Mouse (Mus musculus) ES-E14 (cell line): ENCODE data around the gene Lrguk. TPM values are rescaled to one million over a fixed set of nuclear protein-coding genes. Genes with fewer than 3 reads are reported as not detected.

Experiments
- DNase-seq: peaks from one replicate; pipeline ENCODE4 v3.0.0-alpha.2; 2013; ENCODE audit warnings: low read depth, low spot score
- H3K27ac ChIP-seq: 2 replicates; pipeline ENCODE4 v1.5.1; 2012; ENCODE audit warnings: low read depth, mild to moderate bottlenecking, low read length, moderate library complexity, mixed read lengths; ENCODE audit not compliant: poor library complexity, insufficient read depth, severe bottlenecking
- H3K36me3 ChIP-seq: 2 replicates; pipeline ENCODE4 v1.6.1; 2012; ENCODE audit warnings: mild to moderate bottlenecking, low read length, moderate library complexity, mixed read lengths; ENCODE audit not compliant: control insufficient read depth, poor library complexity, insufficient read depth, severe bottlenecking
- H3K4me1 ChIP-seq, 2 experiments: fragments of 150-350 bp in 1 of 2; sonication (generic) in 1 of 2; 2 replicates each; pipeline ENCODE4 v1.6.1; 2012; ENCODE audit warnings: low read length in 2 of 2, mild to moderate bottlenecking in 1 of 2, mixed read lengths in 1 of 2; ENCODE audit not compliant: control insufficient read depth in 2 of 2, insufficient read depth in 2 of 2, poor library complexity in 1 of 2
- H3K4me3 ChIP-seq, 2 experiments: fragments of 150-350 bp in 1 of 2; sonication (generic) in 1 of 2; 2 replicates each; pipeline ENCODE4 v1.5.1; 2012; ENCODE audit warnings: low read length in 2 of 2, low read depth in 1 of 2, mild to moderate bottlenecking in 1 of 2, mixed read lengths in 1 of 2; ENCODE audit not compliant: insufficient read depth in 1 of 2, poor library complexity in 1 of 2, severe bottlenecking in 1 of 2
- H3K9ac ChIP-seq: 2 replicates; pipeline ENCODE4 v1.6.1; 2012; ENCODE audit warnings: low read depth, mild to moderate bottlenecking, low read length, mixed read lengths; ENCODE audit not compliant: poor library complexity, insufficient read depth, severe bottlenecking
- H3K9me3 ChIP-seq: fragments of 150-350 bp; sonication (generic); 2 replicates; pipeline ENCODE4 v1.6.1; 2012; ENCODE audit warnings: low read depth, mild to moderate bottlenecking, low read length; ENCODE audit not compliant: control insufficient read depth, insufficient read depth
- CHD2 ChIP-seq: IDR thresholded peaks from 2 replicates; pipeline ENCODE4 v1.6.1; 2014; ENCODE audit warnings: mild to moderate bottlenecking, low read depth, low read length, inconsistent platforms
- HCFC1 ChIP-seq: IDR thresholded peaks from 2 replicates; pipeline ENCODE4 v1.6.1; 2012; ENCODE audit warnings: low read length, inconsistent platforms, borderline replicate concordance; ENCODE audit not compliant: insufficient read depth
- MAFK ChIP-seq: IDR thresholded peaks from 2 replicates; pipeline ENCODE4 v1.6.1; 2014; ENCODE audit warnings: mild to moderate bottlenecking, low read depth, low read length, inconsistent platforms; ENCODE audit not compliant: insufficient read depth
- ZC3H11A ChIP-seq: IDR thresholded peaks from 2 replicates; pipeline ENCODE4 v1.6.1; 2012; ENCODE audit warnings: low read depth, mild to moderate bottlenecking, inconsistent platforms, low read length, borderline replicate concordance
- ZNF384 ChIP-seq: IDR thresholded peaks from 2 replicates; pipeline ENCODE4 v1.6.1; 2012; ENCODE audit warnings: low read depth, low read length, inconsistent platforms
- in situ Hi-C, 2 experiments: fragments of 600-800 bp; cut with MboI; formaldehyde crosslinking; loops; one replicate each; pipeline ENCODE4 v1.15.1; 2025; ENCODE audit warnings: low sequenced_read_pairs in 2 of 2, inconsistent platforms in 1 of 2; ENCODE audit not compliant: unreplicated experiment in 2 of 2
- total RNA-seq: library from RNA; depleted of rRNA; stranded (reverse); fragments of 300-350 nt; gene quantifications from 2 replicates; pipeline ENCODE4 v1.2.3, GENCODE M21; 2012

The Lrguk gene
- total RNA-seq, 1 experiment: 2.0 TPM

DNA sequence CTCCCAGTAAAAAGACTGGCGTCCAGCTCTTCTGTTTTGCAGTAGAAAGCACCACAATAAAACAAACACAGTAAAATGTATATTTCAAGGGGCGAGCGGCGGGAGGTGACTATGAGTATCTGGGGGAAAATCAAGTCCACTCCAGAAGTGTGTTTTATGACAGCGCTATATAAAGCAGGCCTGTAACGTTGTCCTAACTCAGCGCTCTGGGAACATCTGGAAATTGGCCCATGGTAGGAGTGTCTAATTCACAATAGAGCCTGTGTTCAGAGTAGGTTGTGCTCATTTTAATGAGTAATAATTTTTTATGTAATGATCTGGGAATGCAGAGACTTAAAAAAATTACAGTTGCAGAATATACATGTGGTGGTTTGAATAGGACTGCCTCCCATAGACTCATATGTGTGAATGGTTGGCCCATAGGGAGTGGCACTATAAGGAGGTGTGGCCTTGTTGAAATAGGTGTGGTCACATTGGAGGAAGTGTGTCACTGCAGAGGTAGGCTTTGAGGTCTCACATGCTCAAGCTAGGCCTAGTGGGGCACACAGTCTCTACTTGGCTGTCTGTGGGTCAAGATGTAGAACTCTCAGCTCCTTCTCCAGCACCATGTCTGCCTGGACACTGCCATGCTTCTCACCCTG, 87.7 kb downstream of the Lrguk start:
- Histone ChIP-seq H3K9me3 (no peaks in the 10 kb centered on the region), H3K4me1 (peaks cover 4 to 5% of the 10 kb centered on the region in 2 experiments; a peak in 3 of 4 replicates), H3K36me3 (no peaks in the 10 kb centered on the region), H3K27ac (no peak overlapping the region), H3K4me3 (no peak overlapping the region), H3K9ac (no peak overlapping the region)
- in situ Hi-C loops: no loop called here
- no peak for DNase-seq
- TF ChIP-seq HCFC1 (no peak), ZNF384 (no peak), CHD2 (no peak), MAFK (no peak), ZC3H11A (no peak)

DNA sequence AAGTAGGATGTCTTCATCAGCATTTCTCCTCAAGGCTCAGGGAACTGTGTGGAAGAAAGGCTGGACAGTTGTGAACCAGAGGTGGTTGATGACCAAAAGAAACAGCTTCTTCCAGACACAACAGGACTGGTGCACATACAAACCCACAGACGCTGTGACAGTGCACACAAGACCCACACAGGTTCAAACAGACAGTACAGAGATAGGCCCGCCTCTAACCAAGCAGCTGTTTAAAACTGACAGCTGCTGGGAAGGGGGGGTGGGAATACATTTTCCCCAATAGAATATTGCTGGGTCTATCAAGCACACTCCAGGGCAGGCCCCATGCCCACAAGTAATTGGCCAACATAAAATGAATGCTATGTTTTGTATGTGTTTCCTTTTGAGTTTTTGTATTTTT, 95.2 kb downstream of the Lrguk start:
- in situ Hi-C loops: no loop called here
- H3K9ac ChIP-seq: no peak overlapping the region
- no peak overlapping the region for H3K27ac ChIP-seq
- DNase-seq: no peak
- no peaks in the 10 kb centered on the region for H3K4me1 ChIP-seq
- TF ChIP-seq HCFC1 (no peak), CHD2 (no peak), ZC3H11A (no peak), MAFK (no peak), ZNF384 (no peak)
- H3K36me3 ChIP-seq: no peaks in the 10 kb centered on the region
- no peak overlapping the region for H3K4me3 ChIP-seq
- no peaks in the 10 kb centered on the region for H3K9me3 ChIP-seq

DNA sequence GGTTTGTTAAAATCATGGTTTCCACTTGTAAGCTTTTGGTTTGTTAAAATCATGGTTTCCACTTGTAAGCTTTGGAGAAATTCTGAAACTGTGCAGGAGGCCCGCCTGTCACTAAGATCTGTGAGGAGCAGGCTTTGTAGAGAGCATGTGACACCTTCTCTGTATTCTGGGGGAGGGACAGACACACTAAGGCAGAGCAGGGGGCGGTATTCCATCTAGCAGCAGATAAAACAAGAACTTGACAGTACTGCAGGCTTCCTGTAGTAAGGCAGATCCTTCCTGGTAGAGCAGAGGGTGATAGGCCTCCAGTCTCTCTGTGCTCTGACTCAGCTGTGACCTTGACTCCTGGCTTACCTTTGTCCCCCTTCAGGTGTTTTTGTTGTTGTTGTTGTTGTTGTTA, 100.0 kb downstream of the Lrguk start:
- H3K9me3 ChIP-seq: no peaks in the 10 kb centered on the region
- no peak overlapping the region for H3K27ac ChIP-seq
- H3K9ac ChIP-seq: no peak overlapping the region
- TF ChIP-seq HCFC1: no peak
- TF ChIP-seq MAFK: no peak
- no peak for TF ChIP-seq ZC3H11A
- TF ChIP-seq ZNF384: no peak
- TF ChIP-seq CHD2: no peak
- H3K36me3 ChIP-seq: no peaks in the 10 kb centered on the region
- no peaks in the 10 kb centered on the region for H3K4me1 ChIP-seq
- no peak overlapping the region for H3K4me3 ChIP-seq
- DNase-seq: no peak
- in situ Hi-C loops: no loop called here

DNA sequence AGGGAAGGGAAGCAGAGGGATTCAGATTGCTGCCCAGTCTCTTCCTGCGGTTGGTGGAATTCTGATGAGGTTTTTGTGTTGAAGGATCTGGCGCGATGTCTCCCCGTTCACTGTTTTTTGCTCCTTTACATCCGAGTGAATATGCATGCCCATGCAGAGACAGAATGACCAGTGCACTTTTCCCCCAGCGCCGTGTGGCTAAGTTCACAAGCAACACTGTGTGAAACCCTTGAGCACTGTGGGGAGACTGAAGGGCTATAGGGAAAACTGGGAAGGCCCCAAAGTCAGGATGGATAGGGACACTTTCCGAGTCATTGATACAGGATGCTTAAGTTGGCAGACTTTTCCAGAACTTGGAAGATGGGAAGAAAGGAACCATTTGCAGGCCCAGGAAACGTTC, 103.1 kb downstream of the Lrguk start:
- DNase-seq: no peak
- no peaks in the 10 kb centered on the region for H3K36me3 ChIP-seq
- no peak overlapping the region for H3K27ac ChIP-seq
- no peak overlapping the region for H3K9ac ChIP-seq
- no peak overlapping the region for H3K4me3 ChIP-seq
- TF ChIP-seq MAFK (no peak), ZNF384 (no peak), CHD2 (no peak), HCFC1 (no peak), ZC3H11A (no peak)
- in situ Hi-C loops: no loop called here
- H3K4me1 ChIP-seq: no peaks in the 10 kb centered on the region
- no peaks in the 10 kb centered on the region for H3K9me3 ChIP-seq

DNA sequence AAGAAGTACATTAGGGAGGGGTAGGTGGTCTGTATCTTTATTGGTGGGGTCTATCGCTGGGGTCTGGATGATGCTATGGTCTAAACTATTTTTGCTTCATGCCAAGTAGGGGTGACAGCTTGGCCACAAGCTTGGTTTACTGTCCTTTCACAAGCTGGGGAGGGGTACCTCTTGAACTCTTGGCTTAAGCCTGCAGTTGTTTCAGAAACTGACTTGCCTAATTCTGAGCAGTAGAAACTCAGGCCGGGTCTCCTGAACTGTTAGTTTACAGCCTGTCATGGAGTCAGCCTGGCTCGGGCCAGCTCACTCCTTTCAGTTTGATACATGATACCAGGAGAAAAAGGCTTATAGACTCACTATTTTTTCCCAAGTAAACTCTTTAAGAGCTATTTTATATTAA, 109.1 kb downstream of the Lrguk start:
- Histone ChIP-seq H3K36me3 (no peaks in the 10 kb centered on the region), H3K4me3 (no peak overlapping the region), H3K4me1 (no peaks in the 10 kb centered on the region), H3K9ac (no peak overlapping the region), H3K27ac (no peak overlapping the region), H3K9me3 (no peaks in the 10 kb centered on the region)
- TF ChIP-seq HCFC1: no peak
- no peak for DNase-seq
- in situ Hi-C loops: no loop called here
